Mouse (Mus musculus): Measurements from ENCODE around the gene Crebrf. TPM values are rescaled to one million over a fixed set of nuclear protein-coding genes. Genes with fewer than 3 reads are reported as not detected.

Gene Crebrf
- polyA plus RNA-seq, 1 experiment from 2014 or later: 8.1 TPM

- Histone ChIP-seq H3K4me1 (no peaks in the 10 kb centered on the region), H3K9ac (no peak overlapping the region), H3K9me3 (no peaks in the 10 kb centered on the region), H3K36me3 (peaks cover 12% of the 10 kb centered on the region), H3K4me3 (no peak overlapping the region), H3K27ac (no peak overlapping the region), H3K27me3 (no peaks in the 10 kb centered on the region), H3K4me2 (no peak overlapping the region)
- WGBS: 71% methylated on average over 6 of the region's 6 CpGs
- ATAC-seq (ENCODE audit: insufficient number of reproducible peaks, insufficient read depth, low FRiP score, low TSS enrichment, low read depth): no peak
Observed at GRCm38 (mm10) chr17:26797379-26798128, 82.1 kb downstream of the Crebrf start.

DNA sequence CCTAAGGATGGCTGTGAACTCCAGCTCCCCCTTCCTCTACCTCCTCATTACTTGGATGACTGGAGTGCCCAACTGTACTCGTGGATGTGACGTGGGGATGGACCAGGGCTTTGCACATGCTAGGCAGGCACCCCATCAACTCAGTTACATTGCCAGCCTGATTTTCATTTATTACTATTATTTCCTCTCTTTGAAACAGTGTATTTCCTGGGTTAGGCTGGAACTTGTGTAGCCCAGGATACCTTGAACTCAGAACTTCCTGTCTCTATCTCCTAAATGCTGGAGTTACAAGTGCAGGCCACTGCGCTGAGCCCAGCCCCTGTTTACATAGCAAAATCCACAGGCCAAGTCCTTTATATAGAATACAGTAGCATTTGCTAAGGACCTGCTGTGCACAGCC, 87.4 kb downstream of the Crebrf start:
- H3K36me3 ChIP-seq: no peaks in the 10 kb centered on the region
- H3K4me3 ChIP-seq: no peak overlapping the region
- no peak overlapping the region for H3K27ac ChIP-seq
- no peaks in the 10 kb centered on the region for H3K9me3 ChIP-seq
- no peak overlapping the region for H3K4me2 ChIP-seq
- H3K4me1 ChIP-seq: no peaks in the 10 kb centered on the region
- 83% methylated on average over 3 of the region's 3 CpGs for WGBS
- no peak overlapping the region for H3K9ac ChIP-seq
- H3K27me3 ChIP-seq: no peaks in the 10 kb centered on the region
- no peak for ATAC-seq (ENCODE audit: insufficient number of reproducible peaks, insufficient read depth, low FRiP score, low TSS enrichment, low read depth)

GRCm38 (mm10) chr17:26812607-26813006, 97.2 kb downstream of the Crebrf start:
- Histone ChIP-seq H3K36me3 (no peaks in the 10 kb centered on the region), H3K4me2 (no peak overlapping the region), H3K27me3 (peaks cover 4% of the 10 kb centered on the region; the same call in 1 of the 2 replicates), H3K4me1 (no peaks in the 10 kb centered on the region), H3K27ac (no peak overlapping the region), H3K9ac (no peak overlapping the region), H3K9me3 (no peaks in the 10 kb centered on the region), H3K4me3 (no peak overlapping the region)
- ATAC-seq (ENCODE audit: insufficient number of reproducible peaks, insufficient read depth, low FRiP score, low TSS enrichment, low read depth): no peak
- 70% methylated on average over 2 of the region's 2 CpGs for WGBS

DNA sequence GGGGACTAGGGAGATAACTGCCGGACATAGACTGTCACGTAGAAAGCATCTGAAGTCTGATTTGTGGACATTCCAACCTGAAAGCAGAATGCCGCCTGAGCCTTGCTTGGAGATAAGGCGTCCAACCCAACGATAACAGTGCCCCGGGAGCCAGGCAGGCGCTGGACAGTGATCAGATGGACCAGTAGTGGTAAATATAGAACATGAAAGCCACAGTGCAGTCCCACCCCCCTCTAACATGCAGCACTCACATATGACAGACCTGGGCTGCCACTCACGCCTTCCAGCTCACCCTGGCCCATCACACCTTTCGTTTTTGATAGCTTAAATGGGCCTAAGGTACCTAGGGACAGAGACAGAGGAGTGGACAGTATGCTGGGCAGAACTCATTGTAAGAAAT, 98.0 kb downstream of the Crebrf start:
- 81% methylated on average over 9 of the region's 9 CpGs for WGBS

GRCm38 (mm10) chr17:26816810-26817209, 101.4 kb downstream of the Crebrf start:
- WGBS: 75% methylated on average over 6 of the region's 6 CpGs

More for the DNA sequence above, 98.0 kb downstream of the Crebrf start:
- Histone ChIP-seq H3K27me3 (peaks cover 4% of the 10 kb centered on the region; the same call in 1 of the 2 replicates), H3K27ac (no peak overlapping the region), H3K9me3 (no peaks in the 10 kb centered on the region), H3K4me1 (no peaks in the 10 kb centered on the region), H3K9ac (no peak overlapping the region), H3K4me3 (no peak overlapping the region), H3K4me2 (no peak overlapping the region), H3K36me3 (no peaks in the 10 kb centered on the region)
- no peak for ATAC-seq (ENCODE audit: insufficient number of reproducible peaks, insufficient read depth, low FRiP score, low TSS enrichment, low read depth)

DNA sequence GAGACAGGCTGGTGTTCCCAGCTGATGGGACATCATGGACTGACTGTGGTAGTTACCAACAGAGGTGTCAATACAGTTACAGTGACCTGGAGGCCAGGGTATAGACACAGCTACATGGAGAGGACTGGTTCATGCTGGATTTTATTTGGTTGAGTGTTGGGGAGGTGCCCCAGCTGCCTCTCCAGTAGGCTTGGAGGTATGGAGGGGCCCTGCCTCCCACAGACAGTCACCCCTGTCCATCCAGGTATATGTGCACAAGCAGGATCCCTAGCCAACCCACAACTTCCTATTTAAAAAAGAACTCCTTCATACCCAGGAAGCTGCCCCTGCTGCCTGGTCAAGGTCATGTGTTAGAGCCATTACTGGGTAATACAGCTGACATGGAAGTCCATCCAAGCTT, 102.3 kb downstream of the Crebrf start:
- Histone ChIP-seq H3K4me2 (no peak overlapping the region), H3K9ac (no peak overlapping the region), H3K27me3 (peaks cover 6% of the 10 kb centered on the region; the same call in 1 of the 2 replicates), H3K27ac (no peak overlapping the region), H3K36me3 (no peaks in the 10 kb centered on the region), H3K4me1 (no peaks in the 10 kb centered on the region), H3K4me3 (no peak overlapping the region), H3K9me3 (no peaks in the 10 kb centered on the region)
- no peak for ATAC-seq (ENCODE audit: insufficient number of reproducible peaks, insufficient read depth, low FRiP score, low TSS enrichment, low read depth)

More at GRCm38 (mm10) chr17:26816810-26817209, 101.4 kb downstream of the Crebrf start:
- no peak for ATAC-seq (ENCODE audit: insufficient number of reproducible peaks, insufficient read depth, low FRiP score, low TSS enrichment, low read depth)
- Histone ChIP-seq H3K4me3 (no peak overlapping the region), H3K4me1 (no peaks in the 10 kb centered on the region), H3K4me2 (no peak overlapping the region), H3K27me3 (peaks cover 10% of the 10 kb centered on the region; the same call in 1 of the 2 replicates), H3K9me3 (no peaks in the 10 kb centered on the region), H3K27ac (no peak overlapping the region), H3K9ac (no peak overlapping the region), H3K36me3 (no peaks in the 10 kb centered on the region)

GRCm38 (mm10) chr17:26826131-26826530, 110.7 kb downstream of the Crebrf start:
- ATAC-seq (ENCODE audit: insufficient number of reproducible peaks, insufficient read depth, low FRiP score, low TSS enrichment, low read depth): no peak
- no peaks in the 10 kb centered on the region for H3K36me3 ChIP-seq
- no peaks in the 10 kb centered on the region for H3K4me1 ChIP-seq
- WGBS: 77% methylated on average over 16 of the region's 17 CpGs
- peaks cover 7% of the 10 kb centered on the region; the same call in 1 of the 2 replicates for H3K9me3 ChIP-seq
- H3K4me3 ChIP-seq: no peak overlapping the region
- H3K27me3 ChIP-seq: peaks cover 36% of the 10 kb centered on the region
- no peak overlapping the region for H3K9ac ChIP-seq
- no peak overlapping the region for H3K4me2 ChIP-seq
- no peak overlapping the region for H3K27ac ChIP-seq

Other genes with a start within 250 kb of the Crebrf start
- 120 and 121 TPM in 2 replicates for gene Ergic1, start 154.2 kb upstream of the Crebrf start, polyA plus RNA-seq (2015; fragmentation: Nextera tagmentation; extraction: Ambion mirVana)
- 13.2 and 15.4 TPM in 2 replicates for gene Dusp1, start 153.5 kb upstream of the Crebrf start, polyA plus RNA-seq (2015; fragmentation: Nextera tagmentation; extraction: Ambion mirVana)
- 180 and 202 TPM in 2 replicates for gene Atp6v0e, start 52.4 kb upstream of the Crebrf start, polyA plus RNA-seq (2015; fragmentation: Nextera tagmentation; extraction: Ambion mirVana)
- 52.3 and 64.3 TPM in 2 replicates for gene Bnip1, start 65.4 kb downstream of the Crebrf start, polyA plus RNA-seq (2015; fragmentation: Nextera tagmentation; extraction: Ambion mirVana)
- gene Nkx2-5, start 129.4 kb downstream of the Crebrf start, polyA plus RNA-seq (2015; fragmentation: Nextera tagmentation; extraction: Ambion mirVana): 0.39 and 2.5 TPM in 2 replicates
- 8.9 and 10.2 TPM in 2 replicates for gene Kifc5b, start 201.4 kb downstream of the Crebrf start, polyA plus RNA-seq (2015; fragmentation: Nextera tagmentation; extraction: Ambion mirVana)
- gene Phf1, start 217.4 kb downstream of the Crebrf start, polyA plus RNA-seq (2015; fragmentation: Nextera tagmentation; extraction: Ambion mirVana): 12.7 and 15.4 TPM in 2 replicates
- gene Cuta, start 223.9 kb downstream of the Crebrf start, polyA plus RNA-seq (2015; fragmentation: Nextera tagmentation; extraction: Ambion mirVana): 162 and 180 TPM in 2 replicates
- 3.4 and 3.7 TPM in 2 replicates for gene Syngap1, start 225.6 kb downstream of the Crebrf start, polyA plus RNA-seq (2015; fragmentation: Nextera tagmentation; extraction: Ambion mirVana)

Measured in embryonic facial prominence, embryonic 13.5 days (tissue).